Mouse (Mus musculus) left cerebral cortex, postnatal 4 days (tissue): ENCODE measurements around the gene Pex11b. TPM values are rescaled to one million over a fixed set of nuclear protein-coding genes. Genes with fewer than 3 reads are reported as not detected.
A peak's percentile ranks its signal among the peaks of the same experiment; 100 is the strongest.
"Not testable (repeated sequence)": the region's sequence is repeated elsewhere in the genome, so short reads cannot be mapped to it uniquely, and the experiment has no call there.

ENCODE experiments used
- DNase-seq: peaks from one replicate; pipeline ENCODE4 v3.0.0-alpha.2; 2022
- intact Hi-C: fragments of 180-260 bp; cut with DNase I; formaldehyde crosslinking; loops from one replicate; pipeline ENCODE4 v1.15.1; 2025
- total RNA-seq, 2 experiments: library from RNA; stranded (reverse); gene quantifications; 2 replicates each; pipeline ENCODE4 v1.2.3; 2021

Gene Pex11b
- total RNA-seq: 10 to 100 TPM; 43.4 to 44.0 TPM

GRCm38 (mm10) chr3:96634928-96635879 is at the start of gene Pex11b, which contains the start of gene Gm42957:
Pex11b (plus strand) TSS chr3:96635376.
Gm42957 (plus strand) TSS chr3:96635474.
- DNase-seq: peak; percentile 82
- intact Hi-C loops: loop anchor here (5.0 to 10.0 kb wide), 2 partner anchors 33 to 90 kb away; partner anchors contain the start of gene Lix1l

- DNase-seq: no peak
- intact Hi-C loops: no loop called here
Measured at GRCm38 (mm10) chr3:96590657-96591056, 44.5 kb upstream of the Pex11b start.

DNA sequence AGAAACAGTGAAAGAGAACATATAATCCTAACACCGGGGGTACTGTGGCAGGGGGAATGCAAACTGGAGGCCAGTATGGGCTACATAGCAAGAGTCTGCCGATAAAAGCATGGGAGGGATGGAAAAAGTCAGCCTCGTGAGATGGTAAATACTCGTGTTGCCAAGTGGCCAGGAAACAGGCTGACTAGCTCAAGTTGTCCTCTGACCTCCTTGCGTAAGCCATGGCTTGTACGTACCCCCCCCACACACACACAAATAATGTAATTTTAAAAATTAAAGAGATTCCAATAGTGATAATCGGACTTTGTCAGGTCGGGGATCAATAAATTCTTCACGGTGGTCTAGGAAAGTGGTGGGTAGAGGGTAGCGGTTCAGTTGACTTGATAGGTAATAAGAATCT is 41.8 kb upstream of the Pex11b start:
- intact Hi-C loops: no loop called here

DNA sequence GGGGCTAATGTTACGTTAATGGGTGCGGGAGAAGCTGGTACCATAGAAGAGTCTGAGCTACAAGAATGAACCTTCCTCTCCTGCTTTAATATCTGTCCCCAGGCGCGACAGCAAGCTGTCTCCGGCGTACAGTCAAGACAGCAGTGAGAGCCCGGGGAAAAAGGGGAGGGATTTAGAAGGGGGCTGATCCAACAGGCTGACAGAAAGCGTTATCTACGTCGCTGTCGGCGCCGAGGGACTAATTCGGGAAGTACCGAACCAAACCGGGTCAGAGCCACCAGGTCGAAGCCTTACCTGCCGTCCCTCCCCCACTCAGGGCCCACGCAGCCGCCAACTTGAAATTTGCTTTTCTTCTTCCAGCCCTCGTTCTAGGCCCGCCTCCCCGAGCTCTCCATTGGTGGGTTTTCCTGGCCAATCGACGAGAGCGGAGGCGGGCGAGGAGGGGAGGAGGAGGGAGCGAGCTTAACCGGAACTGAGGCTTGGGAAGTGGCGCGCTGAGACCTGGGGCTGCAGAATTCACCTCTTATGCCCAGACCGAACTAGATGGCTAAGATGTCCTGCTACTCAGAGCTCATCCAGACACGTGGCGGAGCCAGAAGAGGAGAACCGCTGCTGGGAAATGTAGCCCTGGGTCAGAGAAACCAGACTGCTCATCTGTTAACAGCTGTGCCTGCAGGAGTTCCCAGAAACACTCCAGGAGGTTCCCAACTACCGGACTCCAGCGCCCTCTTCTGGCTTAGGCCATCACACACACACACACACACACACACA is 41.2 kb upstream of the Pex11b start, which contains the start of gene Polr3gl:
TSS of gene Polr3gl (minus strand) at position 392 of the 771 bp plus-strand sequence.
- intact Hi-C loops: no loop called here
- peak; percentile 95 for DNase-seq

More for the DNA sequence above, 41.8 kb upstream of the Pex11b start:
- no peak for DNase-seq

- DNase-seq: no peak
- intact Hi-C loops: no loop called here
Measured at GRCm38 (mm10) chr3:96594851-96595250, 40.3 kb upstream of the Pex11b start.

DNA sequence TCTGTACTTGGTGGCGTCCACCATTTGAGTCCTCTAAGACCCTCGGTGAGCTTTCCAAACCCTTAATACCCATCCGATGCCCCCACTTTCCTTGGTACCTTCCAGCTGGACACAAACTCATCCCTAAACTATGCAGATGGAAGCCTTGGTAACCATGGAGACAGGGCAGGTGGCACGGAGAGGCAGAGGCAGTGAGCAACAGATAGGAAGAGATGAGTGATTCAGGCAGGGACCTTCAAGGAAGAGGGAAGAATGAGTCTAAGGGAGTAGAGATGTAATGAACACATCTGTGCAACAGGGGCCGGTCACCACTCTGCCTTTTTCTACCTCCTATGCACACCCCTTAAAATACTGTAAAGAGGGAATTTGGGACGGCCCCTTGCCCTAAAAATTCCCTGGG is 39.5 kb upstream of the Pex11b start:
- intact Hi-C loops: no loop called here
- no peak for DNase-seq

DNA sequence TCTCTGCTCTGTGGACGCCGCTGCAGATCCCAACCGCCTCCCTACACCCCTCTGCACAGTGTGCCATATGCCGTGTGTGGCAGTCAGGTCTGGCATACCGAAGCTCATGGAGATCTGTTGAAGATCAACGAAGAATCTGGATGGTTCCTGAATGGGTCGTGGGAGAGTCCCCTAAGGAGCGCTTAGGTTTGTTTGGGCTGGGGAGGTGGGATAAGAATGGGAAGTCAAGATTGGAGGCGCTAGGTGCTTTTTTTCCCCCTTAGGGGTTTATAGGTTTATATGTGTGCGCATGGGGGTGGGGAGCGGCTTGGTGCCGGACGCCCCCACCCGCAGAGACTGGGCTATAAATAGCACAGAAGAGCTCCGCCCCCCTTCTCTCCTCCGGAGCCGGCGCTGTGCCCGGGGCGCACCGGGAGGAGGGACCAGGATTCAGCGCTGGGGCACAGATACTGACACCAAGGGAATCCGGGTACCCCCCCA is 38.9 kb upstream of the Pex11b start, which contains the start of gene Ankrd34a:
TSS of gene Ankrd34a (plus strand) at position 409 of the 480 bp plus-strand sequence.
- intact Hi-C loops: no loop called here
- DNase-seq: peak; percentile 45

GRCm38 (mm10) chr3:96596855-96597254 is 38.3 kb upstream of the Pex11b start:
- no peak for DNase-seq
- intact Hi-C loops: no loop called here

DNA sequence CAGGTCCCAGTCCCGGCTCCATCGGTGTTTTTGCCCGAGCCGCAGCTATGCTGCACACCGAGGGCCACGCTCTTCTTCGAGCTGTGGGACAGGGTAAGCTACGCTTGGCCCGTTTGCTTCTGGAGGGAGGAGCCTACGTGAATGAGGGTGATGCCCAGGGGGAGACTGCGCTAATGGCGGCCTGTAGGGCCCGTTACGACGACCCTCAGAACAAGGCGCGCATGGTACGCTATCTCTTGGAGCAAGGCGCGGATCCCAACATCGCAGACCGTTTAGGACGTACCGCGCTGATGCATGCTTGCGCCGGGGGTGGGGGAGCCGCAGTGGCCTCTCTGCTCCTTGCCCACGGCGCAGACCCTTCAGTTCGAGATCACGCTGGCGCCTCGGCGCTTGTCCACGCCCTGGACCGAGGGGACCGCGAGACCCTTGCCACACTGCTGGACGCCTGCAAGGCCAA is 37.7 kb upstream of the Pex11b start:
- no peak for DNase-seq
- intact Hi-C loops: no loop called here

GRCm38 (mm10) chr3:96598156-96599068 is 36.8 kb upstream of the Pex11b start:
- intact Hi-C loops: no loop called here
- peak; percentile 62 for DNase-seq

DNA sequence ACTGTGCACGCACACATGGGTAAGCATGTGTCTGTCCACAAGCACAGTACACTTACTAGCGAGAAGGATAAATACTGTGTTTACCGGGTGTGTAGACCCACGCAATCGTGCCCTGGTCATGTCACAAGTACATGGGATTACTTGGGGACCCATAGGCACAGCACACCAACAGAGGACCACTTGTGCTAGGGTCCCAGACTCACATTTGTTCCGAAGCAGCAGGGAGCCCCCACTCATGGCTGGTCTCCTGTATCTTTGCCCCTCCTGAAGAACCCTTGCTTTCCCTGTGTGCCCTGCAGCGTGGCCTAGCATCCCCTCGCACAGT is 36.1 kb upstream of the Pex11b start:
- no peak for DNase-seq
- intact Hi-C loops: no loop called here

DNA sequence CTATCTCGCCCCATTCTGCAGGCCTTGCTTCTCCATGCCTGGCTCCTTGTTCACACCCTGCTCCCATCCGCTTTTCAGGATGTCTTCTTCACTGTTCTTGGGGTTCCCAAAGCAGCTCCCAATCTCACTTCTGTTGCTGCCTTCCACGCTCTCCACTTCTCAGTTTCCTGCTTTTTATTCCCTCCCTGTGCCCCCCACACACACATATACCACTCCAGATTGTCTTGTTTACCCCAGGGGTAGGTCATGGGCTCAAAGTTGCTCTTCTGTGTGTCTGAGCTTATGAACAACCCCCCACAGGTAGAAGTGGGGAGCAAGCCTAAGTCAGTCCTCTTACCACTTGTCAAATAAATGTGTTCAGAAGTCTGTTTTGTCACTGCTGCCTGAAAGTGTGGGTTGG is 35.8 kb upstream of the Pex11b start:
- no peak for DNase-seq
- intact Hi-C loops: no loop called here

GRCm38 (mm10) chr3:96600639-96601250 is 34.4 kb upstream of the Pex11b start, which contains the start of gene Lix1l:
Lix1l (plus strand) TSS chr3:96601149.
- intact Hi-C loops: loop anchor here (5.0 kb wide), 1 partner anchor 37 kb away; the partner anchor contains the start of genes Gm42957 and Pex11b

GRCm38 (mm10) chr3:96601251-96601787 is 33.9 kb upstream of the Pex11b start:
- peak; percentile 59 for DNase-seq
- intact Hi-C loops: loop anchor here (5.0 kb wide), 1 partner anchor 36 kb away; the partner anchor contains the start of genes Gm42957 and Pex11b

More at GRCm38 (mm10) chr3:96600639-96601250, 34.4 kb upstream of the Pex11b start, which contains the start of gene Lix1l:
- peak; percentile 91 for DNase-seq

- intact Hi-C loops: loop anchor here (5.0 kb wide), 1 partner anchor 35 kb away; the partner anchor contains the start of genes Gm42957 and Pex11b
- DNase-seq: peak; percentile 56
Measured at GRCm38 (mm10) chr3:96601941-96602703, 33.1 kb upstream of the Pex11b start.

DNA sequence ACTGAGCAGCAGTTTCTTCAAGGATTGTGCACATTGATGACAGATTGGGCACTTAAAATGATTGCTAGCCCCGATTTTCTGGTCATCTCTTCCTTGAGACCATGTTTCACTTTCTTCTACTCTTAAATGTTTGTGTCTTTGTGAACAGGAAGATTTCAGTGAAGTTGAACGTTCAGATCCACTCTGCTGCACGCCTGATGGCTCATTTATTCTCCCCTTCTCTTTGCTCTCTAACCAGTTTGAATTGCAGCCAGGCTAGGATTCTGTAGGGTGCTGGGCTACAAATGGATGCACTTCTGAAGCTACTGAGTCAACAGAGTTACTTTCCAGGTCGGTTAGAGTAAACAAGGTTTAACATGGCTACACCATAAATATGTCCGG is 32.5 kb upstream of the Pex11b start:
- intact Hi-C loops: loop anchor here (5.0 kb wide), 1 partner anchor 35 kb away; the partner anchor contains the start of genes Gm42957 and Pex11b
- DNase-seq: no peak

GRCm38 (mm10) chr3:96603311-96603710 is 31.9 kb upstream of the Pex11b start:
- intact Hi-C loops: loop anchor here (5.0 kb wide), 1 partner anchor 34 kb away; the partner anchor contains the start of genes Gm42957 and Pex11b
- DNase-seq: peak; percentile 85

DNA sequence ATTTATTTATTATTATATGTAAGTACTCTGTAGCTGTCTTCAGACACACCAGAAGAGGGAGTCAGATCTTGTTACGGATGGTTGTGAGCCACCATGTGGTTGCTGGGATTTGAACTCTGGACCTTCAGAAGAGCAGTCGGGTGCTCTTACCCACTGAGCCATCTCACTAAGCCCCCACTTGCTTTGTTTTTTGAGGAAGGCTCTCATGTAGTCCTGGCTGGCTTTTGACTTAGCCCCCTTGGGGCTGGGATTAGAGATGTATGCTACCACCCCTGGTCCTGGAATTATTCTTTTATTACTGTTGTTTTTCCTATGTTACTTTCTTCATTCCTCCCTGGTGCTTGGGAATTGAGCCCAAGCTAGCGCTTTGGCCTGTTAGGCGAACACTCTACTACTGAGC is 29.2 kb upstream of the Pex11b start:
- intact Hi-C loops, DNase-seq: not testable (repeated sequence)
